Mouse (Mus musculus): ENCODE data around the gene Rab40c.
A peak's percentile ranks its signal among the peaks of the same experiment; 100 is the strongest.

The Rab40c gene

GRCm38 (mm10) chr17:25946349-25946748 lies 26.8 kb upstream of the Rab40c start:
- no peak for DNase-seq (ENCODE audit: low spot score)

DNA sequence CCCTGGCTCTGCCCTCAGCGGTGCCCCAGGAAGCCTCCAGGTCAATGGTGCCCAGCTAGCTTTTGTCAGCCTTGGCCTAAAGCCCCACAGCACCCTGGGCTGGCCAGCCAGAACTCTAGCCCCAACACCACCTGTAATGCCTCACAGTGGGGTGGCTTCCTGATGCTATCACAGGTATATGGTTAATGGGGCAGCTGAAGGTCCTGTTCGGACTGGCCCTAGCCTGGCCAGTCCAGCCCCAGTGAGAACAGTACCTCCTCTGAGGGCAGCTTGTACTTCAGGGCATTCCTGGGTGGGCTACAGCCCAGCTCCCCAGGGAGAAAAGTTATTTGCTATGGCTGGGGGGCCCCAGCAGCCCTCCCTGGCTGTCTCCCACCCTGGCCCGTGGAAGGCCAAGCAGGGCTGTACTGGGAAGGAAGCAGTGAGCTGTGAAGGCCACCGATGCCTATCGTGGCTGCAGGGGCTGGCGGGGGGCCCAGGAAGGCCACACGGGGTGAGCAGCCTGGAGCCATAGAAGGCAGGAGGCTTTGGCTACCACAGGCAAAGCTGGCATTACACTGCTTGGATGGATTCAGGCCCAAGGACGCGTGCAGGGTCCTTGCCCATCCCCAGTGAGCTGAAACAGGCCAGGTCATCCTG lies 26.1 kb upstream of the Rab40c start:
- DNase-seq (ENCODE audit: low spot score) = no peak

DNA sequence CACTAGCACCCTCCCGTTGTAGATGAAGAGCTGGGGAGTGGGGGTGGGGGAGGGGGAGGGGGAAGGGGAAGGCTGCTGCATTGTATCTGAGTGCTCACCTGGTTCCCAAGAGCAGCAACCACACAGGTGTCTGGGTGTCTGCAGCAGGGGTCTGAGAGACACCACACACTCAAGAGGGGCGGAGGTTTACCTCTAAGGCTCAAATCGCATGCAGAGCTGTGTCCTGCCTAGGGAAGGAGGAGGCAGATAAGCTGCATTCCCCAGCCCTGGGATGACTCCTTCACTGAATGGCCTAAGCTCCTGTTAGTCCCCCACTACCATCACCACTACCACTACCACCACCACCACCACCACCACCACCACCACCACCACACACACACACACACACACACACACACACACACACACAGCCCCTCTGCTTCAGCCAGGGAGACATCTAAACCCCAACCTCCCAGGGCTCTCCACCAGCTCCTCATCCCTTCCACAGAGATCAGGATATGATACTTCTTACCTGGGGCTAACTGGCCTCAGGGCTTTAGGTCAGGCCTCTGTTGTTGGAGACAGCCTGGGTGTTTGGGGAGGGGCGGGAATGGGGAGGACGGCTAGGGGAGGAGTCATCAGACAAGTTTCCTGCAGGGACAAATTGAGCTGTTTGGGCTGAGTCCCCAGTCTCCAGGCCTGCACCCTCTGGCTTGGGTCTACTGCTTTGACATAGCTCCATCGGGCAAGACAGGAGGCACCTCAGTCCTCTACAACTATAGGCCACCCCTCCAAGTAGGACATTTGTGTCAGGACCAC lies 25.0 kb upstream of the Rab40c start, which contains the start of the genes Pigq and Nhlrc4:
Pigq (minus strand) TSS at position 571 of the 798 bp plus-strand sequence.
Nhlrc4 (minus strand) TSS at position 596 of the 798 bp plus-strand sequence.
- no peak for DNase-seq (ENCODE audit: low spot score)

GRCm38 (mm10) chr17:25943769-25944168 lies 24.2 kb upstream of the Rab40c start:
- DNase-seq (ENCODE audit: low spot score) = no peak

- no peak for DNase-seq (ENCODE audit: low spot score)
Observed at GRCm38 (mm10) chr17:25943221-25943620, 23.7 kb upstream of the Rab40c start.

DNA sequence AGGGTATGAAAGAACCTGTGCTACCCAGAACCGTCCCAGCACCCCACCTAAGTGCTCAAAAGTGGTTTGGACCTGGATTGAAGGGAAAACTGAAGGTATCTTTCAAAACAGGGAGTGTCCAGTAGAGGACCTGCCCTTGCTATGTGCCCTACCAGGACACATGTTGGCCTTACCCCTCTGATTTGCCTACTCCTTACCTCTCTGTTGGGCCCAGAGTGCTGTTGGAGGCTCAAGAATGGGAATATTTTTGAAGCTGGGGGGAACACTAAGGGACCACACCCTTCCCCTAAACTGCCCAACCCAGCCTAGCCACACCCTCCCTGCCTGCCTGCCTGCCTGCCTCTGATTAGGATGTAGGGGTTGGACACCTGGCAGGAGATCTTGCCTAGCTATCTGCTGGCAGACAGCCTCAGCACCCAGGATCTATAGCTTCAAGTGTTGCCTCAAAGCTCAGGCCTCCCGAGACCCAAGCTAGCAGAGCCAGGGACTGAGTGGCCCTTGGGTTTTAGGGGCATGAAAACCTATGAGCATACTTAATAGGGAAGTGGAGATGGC lies 23.1 kb upstream of the Rab40c start:
- DNase-seq (ENCODE audit: low spot score) = no peak

DNA sequence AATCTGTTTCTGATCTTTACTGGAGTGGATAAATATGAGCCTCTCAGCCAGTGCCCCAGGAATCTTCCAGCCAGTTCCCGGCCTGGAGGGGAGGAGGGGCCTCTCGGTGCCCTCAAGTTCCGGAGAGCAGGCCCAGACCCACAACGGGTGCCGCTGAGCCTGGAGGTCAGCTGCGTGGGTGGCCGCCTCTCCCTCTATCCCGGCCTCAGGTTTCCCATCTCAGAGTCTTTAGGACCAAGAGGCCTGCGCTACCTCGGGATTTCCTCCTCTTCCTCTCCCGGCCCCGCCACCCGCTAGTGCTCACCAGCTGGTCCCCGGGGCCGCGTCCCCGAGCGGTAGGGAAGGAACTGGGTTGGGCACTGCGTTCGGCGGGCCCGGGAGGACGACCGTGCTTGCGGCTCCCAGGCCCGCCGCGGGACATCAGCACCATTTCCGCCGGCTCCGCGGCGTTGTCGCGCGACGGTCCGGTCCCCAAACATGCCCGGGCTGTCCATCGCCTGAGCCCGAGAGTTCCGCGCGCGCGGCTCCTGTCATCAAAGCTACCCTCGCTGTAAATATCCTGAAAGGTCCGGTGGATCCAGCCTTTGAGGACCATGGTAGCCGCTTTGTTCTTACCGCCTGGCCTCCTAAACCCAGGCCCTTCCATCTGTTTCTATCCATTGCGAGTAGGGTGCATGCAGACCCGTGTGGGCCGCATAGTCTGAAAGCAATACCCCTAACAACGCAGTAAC lies 22.1 kb upstream of the Rab40c start:
- DNase-seq (ENCODE audit: low spot score) = peak; percentile 74

DNA sequence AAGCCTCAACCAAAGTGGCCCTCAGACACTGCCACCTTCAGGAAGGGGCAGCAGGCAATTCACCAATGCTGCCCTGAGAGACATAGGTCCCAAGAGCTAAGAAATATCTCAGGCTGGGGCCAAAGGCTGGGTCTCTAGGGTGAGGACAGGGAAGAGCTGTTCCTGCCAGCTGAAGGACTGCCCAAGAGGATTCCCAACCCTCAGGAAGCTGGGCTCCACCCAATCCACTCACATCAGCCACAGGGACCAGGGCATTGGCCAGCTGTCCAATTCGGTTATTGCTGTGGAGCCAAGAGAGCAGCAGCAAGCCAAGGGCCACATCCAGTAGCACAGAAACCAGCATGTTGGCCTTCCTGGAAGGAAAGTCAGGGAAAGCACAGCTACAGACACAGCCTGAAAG lies 15.0 kb upstream of the Rab40c start:
- DNase-seq (ENCODE audit: low spot score) = peak; percentile 92

- DNase-seq (ENCODE audit: low spot score) = peak; percentile 98
Observed at GRCm38 (mm10) chr17:25925348-25925747, 5.8 kb upstream of the Rab40c start.

GRCm38 (mm10) chr17:25922120-25922519 lies 2.6 kb upstream of the Rab40c start:
- DNase-seq (ENCODE audit: low spot score) = peak; percentile 45

GRCm38 (mm10) chr17:25919786-25920642 lies 487 bp upstream of the Rab40c start:
- peak; percentile 100 for DNase-seq (ENCODE audit: low spot score)

DNA sequence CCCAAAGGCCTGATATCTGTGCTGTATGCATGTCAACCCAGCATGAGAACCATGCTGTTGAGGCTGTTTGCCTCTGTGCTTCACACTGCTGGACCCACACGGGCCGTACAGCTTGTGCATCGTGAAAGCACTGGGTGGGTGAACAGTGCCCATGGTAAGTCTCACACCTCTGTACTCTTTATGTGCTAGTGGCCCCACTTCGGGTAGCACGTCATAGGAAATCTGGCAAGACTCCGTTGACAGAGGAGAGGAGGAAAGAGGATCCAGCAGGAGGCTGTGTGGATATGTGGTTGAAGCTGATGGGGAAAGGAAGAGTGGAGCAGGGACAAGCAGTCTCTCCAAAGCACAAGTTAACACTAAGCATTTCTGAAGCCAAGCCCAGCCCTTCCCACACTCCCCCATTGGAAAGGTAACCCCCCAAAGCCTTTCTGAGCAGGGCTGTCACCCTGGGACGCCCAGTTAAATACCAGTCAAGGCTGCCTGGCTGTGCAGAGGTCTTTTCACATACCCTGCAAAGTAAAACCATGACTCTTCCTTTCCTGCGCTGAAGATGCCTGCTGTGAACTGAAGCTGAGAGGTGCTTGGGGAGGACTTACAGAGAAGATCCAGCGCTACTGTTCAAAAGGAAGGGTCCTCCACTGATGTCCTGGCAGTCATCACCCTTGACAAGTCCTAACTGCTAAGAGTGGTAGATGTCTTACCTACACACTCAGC lies 1.3 kb downstream of the Rab40c start:
- no peak for DNase-seq (ENCODE audit: low spot score)

DNA sequence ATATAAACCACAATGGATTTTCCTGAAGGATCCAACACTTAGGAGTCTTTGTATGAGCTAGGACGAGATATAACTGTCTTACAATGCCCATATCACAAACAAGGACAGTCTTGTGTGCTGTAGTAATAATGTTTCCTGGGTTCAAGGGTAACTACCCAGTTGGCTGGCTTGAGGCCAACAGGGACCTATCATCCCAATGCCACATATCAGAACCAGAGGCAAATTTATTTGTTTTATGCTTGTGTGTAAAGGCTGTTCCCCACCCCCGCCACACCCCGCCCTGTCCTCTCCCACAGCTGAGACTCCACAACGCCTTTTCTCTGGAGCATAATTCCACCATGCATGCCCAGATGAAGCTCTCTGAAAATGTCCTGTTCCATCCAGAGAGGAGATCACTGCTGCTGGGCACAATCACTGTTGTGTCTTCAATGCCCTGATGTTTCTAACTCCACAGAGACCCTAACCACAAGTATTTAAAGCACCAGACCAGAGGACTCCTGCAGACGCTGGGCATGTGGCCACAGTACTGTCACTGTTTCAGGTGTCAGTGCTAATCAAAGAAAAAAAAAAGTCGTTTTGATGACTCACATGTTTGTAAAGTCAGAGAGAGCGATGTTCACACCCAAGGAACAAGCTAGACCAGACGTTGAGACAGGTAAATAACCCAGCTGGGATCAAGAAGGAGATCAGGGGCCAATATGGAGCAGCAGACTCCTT lies 2.4 kb downstream of the Rab40c start:
- DNase-seq (ENCODE audit: low spot score) = no peak

GRCm38 (mm10) chr17:25914295-25914694 lies 5.2 kb downstream of the Rab40c start:
- DNase-seq (ENCODE audit: low spot score) = no peak

- no peak for DNase-seq (ENCODE audit: low spot score)
Observed at GRCm38 (mm10) chr17:25913877-25914275, 5.7 kb downstream of the Rab40c start.

- no peak for DNase-seq (ENCODE audit: low spot score)
Observed at GRCm38 (mm10) chr17:25913186-25913876, 6.2 kb downstream of the Rab40c start.

GRCm38 (mm10) chr17:25911816-25912215 lies 7.7 kb downstream of the Rab40c start:
- peak; percentile 69 for DNase-seq (ENCODE audit: low spot score)

DNA sequence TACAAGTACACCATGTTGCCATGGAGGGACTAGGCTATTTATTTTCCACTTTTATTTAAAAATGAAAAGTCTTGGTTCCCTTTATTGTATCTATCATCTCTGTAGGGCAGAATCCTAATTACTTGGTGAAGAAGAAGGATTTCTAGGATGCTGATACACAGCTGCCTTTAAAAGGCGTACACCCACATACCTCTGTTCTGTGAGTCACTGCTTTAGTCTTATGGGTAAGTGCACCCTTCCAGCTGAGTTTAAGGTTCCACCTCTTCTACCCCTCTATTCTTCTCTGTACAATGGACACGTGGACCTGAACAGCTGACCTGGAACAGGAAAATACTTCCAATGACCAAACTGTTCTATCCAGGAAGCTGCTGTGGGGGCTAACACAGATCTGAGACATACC lies 11.9 kb downstream of the Rab40c start:
- no peak for DNase-seq (ENCODE audit: low spot score)

- no peak for DNase-seq (ENCODE audit: low spot score)
Observed at GRCm38 (mm10) chr17:25903061-25903460, 16.5 kb downstream of the Rab40c start.

DNA sequence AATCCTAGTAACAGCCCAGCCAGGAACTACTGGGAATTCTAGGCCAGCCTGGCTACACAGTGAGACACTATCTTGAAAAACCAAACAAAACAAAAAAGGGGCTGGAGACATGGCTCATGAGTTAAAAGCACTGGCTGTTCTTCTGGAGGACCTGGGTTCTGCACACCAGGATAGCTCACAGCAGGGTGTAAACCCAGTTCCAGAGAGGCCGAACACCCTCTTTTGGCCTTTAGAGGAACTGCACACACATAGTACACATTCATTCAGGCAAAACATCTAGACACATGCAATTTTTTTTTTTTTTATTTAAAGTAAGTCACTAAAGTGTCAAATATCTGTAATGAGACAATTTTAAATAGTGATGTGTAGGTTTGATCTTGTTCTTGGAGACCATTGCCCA lies 19.3 kb downstream of the Rab40c start:
- DNase-seq (ENCODE audit: low spot score) = no peak
